Mouse (Mus musculus): ENCODE results near the gene Olfr481. TPM values are rescaled to one million over a fixed set of nuclear protein-coding genes. Genes with fewer than 3 reads are reported as not detected.

The Olfr481 gene
- polyA plus RNA-seq (2016; fragmentation: Nextera tagmentation; extraction: Ambion mirVana) = not detected in 2 replicates

GRCm38 (mm10) chr7:108079555-108079954, at the start of gene Olfr481:
TSS of gene Olfr481 (plus strand) at chr7:108079855.
- Histone ChIP-seq H3K9me3 (no peaks in the 10 kb centered on the region), H3K4me3 (no peak within 1 kb of the TSS), H3K36me3 (no peaks in the 10 kb centered on the region), H3K4me1 (no peaks in the 10 kb centered on the region), H3K9ac (no peak within 1 kb of the TSS), H3K27me3 (no peaks in the 10 kb centered on the region), H3K4me2 (replicated peaks) (no peak within 1 kb of the TSS), H3K27ac (no peak within 1 kb of the TSS)
- ATAC-seq (ENCODE audit: insufficient number of reproducible peaks, insufficient read depth, low FRiP score, low TSS enrichment) = no peak

- H3K4me3 ChIP-seq = no peak within 1 kb of the TSS
- H3K4me2 ChIP-seq (replicated peaks) = no peak within 1 kb of the TSS
- H3K27me3 ChIP-seq = no peaks in the 10 kb centered on the region
- ATAC-seq (ENCODE audit: insufficient number of reproducible peaks, insufficient read depth, low FRiP score, low TSS enrichment) = no peak
- no peaks in the 10 kb centered on the region for H3K4me1 ChIP-seq
- H3K9me3 ChIP-seq = no peaks in the 10 kb centered on the region
- no peaks in the 10 kb centered on the region for H3K36me3 ChIP-seq
- H3K9ac ChIP-seq = no peak within 1 kb of the TSS
- 76% methylated on average over 3 of the region's 3 CpGs for WGBS
- no peak within 1 kb of the TSS for H3K27ac ChIP-seq
These were observed 45.8 kb upstream of the Olfr481 start, which contains the start of gene Olfr478 for GRCm38 (mm10) chr7:108033889-108034288. TSS of gene Olfr478 (minus strand) at chr7:108033989.

- H3K4me2 ChIP-seq (replicated peaks) = no peak within 1 kb of the TSS
- no peaks in the 10 kb centered on the region for H3K27me3 ChIP-seq
- no peaks in the 10 kb centered on the region for H3K9me3 ChIP-seq
- H3K27ac ChIP-seq = no peak within 1 kb of the TSS
- no peak within 1 kb of the TSS for H3K9ac ChIP-seq
- WGBS = 91% methylated on average over 2 of the region's 2 CpGs
- H3K36me3 ChIP-seq = no peaks in the 10 kb centered on the region
- H3K4me3 ChIP-seq = no peak within 1 kb of the TSS
- no peak for ATAC-seq (ENCODE audit: insufficient number of reproducible peaks, insufficient read depth, low FRiP score, low TSS enrichment)
- no peaks in the 10 kb centered on the region for H3K4me1 ChIP-seq
These were observed 29.3 kb upstream of the Olfr481 start, which contains the start of gene Olfr479 for GRCm38 (mm10) chr7:108050393-108050792. TSS of gene Olfr479 (plus strand) at chr7:108050693.

GRCm38 (mm10) chr7:108067246-108067645, 12.4 kb upstream of the Olfr481 start, which contains the start of gene Olfr480:
TSS of gene Olfr480 (minus strand) at chr7:108067346.
- H3K27ac ChIP-seq = no peak within 1 kb of the TSS
- no peaks in the 10 kb centered on the region for H3K27me3 ChIP-seq
- no peak for ATAC-seq (ENCODE audit: insufficient number of reproducible peaks, insufficient read depth, low FRiP score, low TSS enrichment)
- no peak within 1 kb of the TSS for H3K4me2 ChIP-seq (replicated peaks)
- H3K9ac ChIP-seq = no peak within 1 kb of the TSS
- 86% methylated on average over 1 of the region's 1 CpGs for WGBS
- no peaks in the 10 kb centered on the region for H3K36me3 ChIP-seq
- H3K4me1 ChIP-seq = no peaks in the 10 kb centered on the region
- no peaks in the 10 kb centered on the region for H3K9me3 ChIP-seq
- H3K4me3 ChIP-seq = no peak within 1 kb of the TSS

GRCm38 (mm10) chr7:108097486-108097885, 17.8 kb downstream of the Olfr481 start, which contains the start of gene Olfr482:
TSS of gene Olfr482 (minus strand) at chr7:108097586.
- H3K4me2 ChIP-seq (replicated peaks) = no peak within 1 kb of the TSS
- H3K4me3 ChIP-seq = no peak within 1 kb of the TSS
- H3K36me3 ChIP-seq = no peaks in the 10 kb centered on the region
- H3K9me3 ChIP-seq = no peaks in the 10 kb centered on the region
- no peak within 1 kb of the TSS for H3K27ac ChIP-seq
- H3K4me1 ChIP-seq = no peaks in the 10 kb centered on the region
- H3K27me3 ChIP-seq = no peaks in the 10 kb centered on the region
- no peak for ATAC-seq (ENCODE audit: insufficient number of reproducible peaks, insufficient read depth, low FRiP score, low TSS enrichment)
- H3K9ac ChIP-seq = no peak within 1 kb of the TSS
- 79% methylated on average over 1 of the region's 1 CpGs for WGBS

- Histone ChIP-seq H3K4me2 (replicated peaks) (no peak within 1 kb of the TSS), H3K4me1 (no peaks in the 10 kb centered on the region), H3K27me3 (no peaks in the 10 kb centered on the region), H3K9me3 (no peaks in the 10 kb centered on the region), H3K9ac (no peak within 1 kb of the TSS), H3K36me3 (no peaks in the 10 kb centered on the region), H3K4me3 (no peak within 1 kb of the TSS), H3K27ac (no peak within 1 kb of the TSS)
- WGBS = 95% methylated on average over 1 of the region's 1 CpGs
- ATAC-seq (ENCODE audit: insufficient number of reproducible peaks, insufficient read depth, low FRiP score, low TSS enrichment) = no peak
These were observed 20.9 kb downstream of the Olfr481 start, which contains the start of gene Olfr483 for GRCm38 (mm10) chr7:108100549-108100948. TSS of gene Olfr483 (plus strand) at chr7:108100849.

- no peak for ATAC-seq (ENCODE audit: insufficient number of reproducible peaks, insufficient read depth, low FRiP score, low TSS enrichment)
- H3K27ac ChIP-seq = no peak overlapping the region
- no peak overlapping the region for H3K4me3 ChIP-seq
- H3K4me2 ChIP-seq (replicated peaks) = no peak overlapping the region
- H3K4me1 ChIP-seq = no peaks in the 10 kb centered on the region
- no peaks in the 10 kb centered on the region for H3K27me3 ChIP-seq
- H3K36me3 ChIP-seq = no peaks in the 10 kb centered on the region
- H3K9ac ChIP-seq = no peak overlapping the region
- 24% methylated on average over 1 of the region's 1 CpGs for WGBS
- H3K9me3 ChIP-seq = no peaks in the 10 kb centered on the region
These were observed 41.0 kb downstream of the Olfr481 start for GRCm38 (mm10) chr7:108120681-108121080.

GRCm38 (mm10) chr7:108121416-108121815, 41.8 kb downstream of the Olfr481 start:
- 65% methylated on average over 1 of the region's 1 CpGs for WGBS
- no peaks in the 10 kb centered on the region for H3K27me3 ChIP-seq

GRCm38 (mm10) chr7:108127349-108127748, 47.7 kb downstream of the Olfr481 start, which contains the start of gene Olfr484:
TSS of gene Olfr484 (minus strand) at chr7:108127449.
- no peak for ATAC-seq (ENCODE audit: insufficient number of reproducible peaks, insufficient read depth, low FRiP score, low TSS enrichment)
- Histone ChIP-seq H3K9me3 (no peaks in the 10 kb centered on the region), H3K4me3 (no peak within 1 kb of the TSS), H3K27ac (no peak within 1 kb of the TSS), H3K4me1 (no peaks in the 10 kb centered on the region), H3K27me3 (no peaks in the 10 kb centered on the region), H3K36me3 (no peaks in the 10 kb centered on the region), H3K9ac (no peak within 1 kb of the TSS), H3K4me2 (replicated peaks) (no peak within 1 kb of the TSS)

More at GRCm38 (mm10) chr7:108121416-108121815, 41.8 kb downstream of the Olfr481 start:
- H3K36me3 ChIP-seq = no peaks in the 10 kb centered on the region
- no peaks in the 10 kb centered on the region for H3K9me3 ChIP-seq
- H3K4me2 ChIP-seq (replicated peaks) = no peak overlapping the region
- no peak for ATAC-seq (ENCODE audit: insufficient number of reproducible peaks, insufficient read depth, low FRiP score, low TSS enrichment)
- H3K4me3 ChIP-seq = no peak overlapping the region
- H3K27ac ChIP-seq = no peak overlapping the region
- no peaks in the 10 kb centered on the region for H3K4me1 ChIP-seq
- no peak overlapping the region for H3K9ac ChIP-seq

Other genes with a start within 250 kb of the Olfr481 start
- gene Olfr470, start 232.4 kb upstream of the Olfr481 start, polyA plus RNA-seq (2016; fragmentation: Nextera tagmentation; extraction: Ambion mirVana) = not detected in 2 replicates
- gene Olfr472, start 182.0 kb upstream of the Olfr481 start, polyA plus RNA-seq (2016; fragmentation: Nextera tagmentation; extraction: Ambion mirVana) = not detected in 2 replicates
- not detected in 2 replicates for gene Olfr473, start 149.4 kb upstream of the Olfr481 start, polyA plus RNA-seq (2016; fragmentation: Nextera tagmentation; extraction: Ambion mirVana)
- gene Olfr474, start 125.2 kb upstream of the Olfr481 start, polyA plus RNA-seq (2016; fragmentation: Nextera tagmentation; extraction: Ambion mirVana) = not detected in 2 replicates
- gene Olfr476, start 115.1 kb upstream of the Olfr481 start, polyA plus RNA-seq (2016; fragmentation: Nextera tagmentation; extraction: Ambion mirVana) = not detected in 2 replicates
- not detected in 2 replicates for gene Olfr477, start 93.2 kb upstream of the Olfr481 start, polyA plus RNA-seq (2016; fragmentation: Nextera tagmentation; extraction: Ambion mirVana)
- not detected in 2 replicates for gene Olfr478, start 45.9 kb upstream of the Olfr481 start, polyA plus RNA-seq (2016; fragmentation: Nextera tagmentation; extraction: Ambion mirVana)
- gene Olfr479, start 29.2 kb upstream of the Olfr481 start, polyA plus RNA-seq (2016; fragmentation: Nextera tagmentation; extraction: Ambion mirVana) = not detected in 2 replicates
- not detected in 2 replicates for gene Olfr480, start 12.5 kb upstream of the Olfr481 start, polyA plus RNA-seq (2016; fragmentation: Nextera tagmentation; extraction: Ambion mirVana)
- gene Olfr482, start 17.7 kb downstream of the Olfr481 start, polyA plus RNA-seq (2016; fragmentation: Nextera tagmentation; extraction: Ambion mirVana) = not detected in 2 replicates
- gene Olfr483, start 21.0 kb downstream of the Olfr481 start, polyA plus RNA-seq (2016; fragmentation: Nextera tagmentation; extraction: Ambion mirVana) = not detected in 2 replicates
- not detected in 2 replicates for gene Olfr484, start 47.6 kb downstream of the Olfr481 start, polyA plus RNA-seq (2016; fragmentation: Nextera tagmentation; extraction: Ambion mirVana)
- gene Olfr485, start 80.0 kb downstream of the Olfr481 start, polyA plus RNA-seq (2016; fragmentation: Nextera tagmentation; extraction: Ambion mirVana) = not detected in 2 replicates
- gene Olfr486, start 92.9 kb downstream of the Olfr481 start, polyA plus RNA-seq (2016; fragmentation: Nextera tagmentation; extraction: Ambion mirVana) = not detected in 2 replicates
- not detected in 2 replicates for gene Olfr487, start 134.8 kb downstream of the Olfr481 start, polyA plus RNA-seq (2016; fragmentation: Nextera tagmentation; extraction: Ambion mirVana)
- not detected in 2 replicates for gene Olfr488, start 178.5 kb downstream of the Olfr481 start, polyA plus RNA-seq (2016; fragmentation: Nextera tagmentation; extraction: Ambion mirVana)
- gene Olfr490, start 209.1 kb downstream of the Olfr481 start, polyA plus RNA-seq (2016; fragmentation: Nextera tagmentation; extraction: Ambion mirVana) = not detected in 2 replicates
- not detected in 2 replicates for gene Olfr491, start 233.6 kb downstream of the Olfr481 start, polyA plus RNA-seq (2016; fragmentation: Nextera tagmentation; extraction: Ambion mirVana)
- not detected in 2 replicates for gene Olfr492, start 243.8 kb downstream of the Olfr481 start, polyA plus RNA-seq (2016; fragmentation: Nextera tagmentation; extraction: Ambion mirVana)

All from embryonic facial prominence, embryonic 12.5 days (tissue).